Mouse (Mus musculus) CH12.LX (cell line): ENCODE measurements around the gene Ankrd9.

Experiments used
- CHD1 ChIP-seq: IDR thresholded peaks from 2 replicates; pipeline ENCODE4 v1.6.1; 2012; ENCODE audit warnings: low read depth, low read length, improper control_type of control experiment, inconsistent platforms
- CHD2 ChIP-seq: IDR thresholded peaks from 2 replicates; pipeline ENCODE4 v1.6.1; 2011; ENCODE audit warnings: low read length, improper control_type of control experiment
- CTCF ChIP-seq, 2 experiments: IDR thresholded peaks in 1 of 2; conservative IDR thresholded peaks in 1 of 2; 2 replicates each; pipeline ENCODE4 v1.5.1; 2011 to 2012; ENCODE audit warnings: low read depth in 2 of 2, low read length in 2 of 2, improper control_type of control experiment in 1 of 2, inconsistent platforms in 1 of 2, mild to moderate bottlenecking in 1 of 2, moderate library complexity in 1 of 2
- ETS1 ChIP-seq: conservative IDR thresholded peaks from 2 replicates; pipeline ENCODE4 v1.6.1; 2012; ENCODE audit warnings: low read depth, mild to moderate bottlenecking, inconsistent platforms, low read length, improper control_type of control experiment, moderate library complexity
- MAZ ChIP-seq: IDR thresholded peaks from 2 replicates; pipeline ENCODE4 v1.6.1; 2012; ENCODE audit warnings: low read depth, mild to moderate bottlenecking, inconsistent platforms, low read length, improper control_type of control experiment, moderate library complexity
- MEF2A ChIP-seq: IDR thresholded peaks from 2 replicates; pipeline ENCODE4 v1.6.1; 2014; ENCODE audit warnings: low read depth, mild to moderate bottlenecking, inconsistent platforms, low read length, improper control_type of control experiment, borderline replicate concordance
- PAX5 ChIP-seq: IDR thresholded peaks from 2 replicates; pipeline ENCODE4 v1.6.1; 2012; ENCODE audit warnings: low read length, inconsistent platforms, mixed read lengths
- POLR2A ChIP-seq: IDR thresholded peaks from 2 replicates; pipeline ENCODE4 v1.6.1; 2011; ENCODE audit warnings: low read depth, mild to moderate bottlenecking, improper control_type of control experiment, low read length
- TCF12 ChIP-seq: IDR thresholded peaks from 2 replicates; pipeline ENCODE4 v1.6.1; 2014; ENCODE audit warnings: low read depth, mild to moderate bottlenecking, inconsistent platforms, low read length, improper control_type of control experiment
- ZC3H11A ChIP-seq: IDR thresholded peaks from 2 replicates; pipeline ENCODE4 v1.6.1; 2012; ENCODE audit warnings: low read depth, mild to moderate bottlenecking, inconsistent platforms, low read length, improper control_type of control experiment

DNA sequence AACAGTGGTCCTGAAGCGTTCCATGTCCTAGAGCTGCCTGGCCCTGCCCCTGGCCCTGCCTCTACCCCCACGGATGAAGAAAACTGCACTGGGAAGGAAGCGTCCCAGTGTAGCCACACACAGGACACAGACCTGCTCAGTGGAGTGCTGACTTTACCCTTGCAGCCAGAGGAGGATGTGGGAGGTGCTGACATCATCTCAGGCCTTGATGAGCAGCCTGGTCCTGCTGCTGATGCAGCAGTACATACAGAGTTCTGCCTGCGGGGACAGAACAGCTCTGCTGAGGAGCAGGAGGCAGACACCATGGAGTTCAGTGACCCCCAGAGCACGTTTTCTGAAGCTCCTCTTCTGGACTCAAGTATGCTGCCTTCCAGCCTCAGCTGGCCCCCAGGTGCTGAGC is 46.0 kb downstream of the Ankrd9 start:
- TF ChIP-seq ZC3H11A (no peak), CTCF (conservative IDR thresholded peaks at IDR 0.05 in 1 of 2, IDR thresholded peaks at IDR 0.05 in 1 of 2; ENCODE audit: low read depth in 2 of 2, low read length in 2 of 2) (no peak), MAZ (no peak), ETS1 (no peak), CHD1 (no peak), TCF12 (no peak), CHD2 (no peak), POLR2A (no peak), MEF2A (no peak), PAX5 (no peak)
